Mouse (Mus musculus) spleen, postnatal 10 days (tissue): ENCODE measurements around the gene Hipk4.
"Not testable (repeated sequence)": the region's sequence is repeated elsewhere in the genome, so short reads cannot be mapped to it uniquely, and the experiment has no call there.

Experiments used
- DNase-seq, 2 experiments: peaks; one replicate each; pipeline ENCODE4 v3.0.0; 2021 to 2022; ENCODE audit warnings: low spot score in 2 of 2

Hipk4 gene

GRCm38 (mm10) chr7:27494659-27495367 lies 28.3 kb upstream of the Hipk4 start:
- not testable (repeated sequence) for DNase-seq

- no peak for DNase-seq
Measured at GRCm38 (mm10) chr7:27499036-27499435, 24.0 kb upstream of the Hipk4 start, which contains the start of gene Prx. TSS of gene Prx (plus strand) at chr7:27499324.

GRCm38 (mm10) chr7:27501620-27502019 lies 21.4 kb upstream of the Hipk4 start:
- no peak for DNase-seq

- DNase-seq: no peak
Measured at GRCm38 (mm10) chr7:27506765-27507370, 16.2 kb upstream of the Hipk4 start.

GRCm38 (mm10) chr7:27507711-27508647 lies 15.1 kb upstream of the Hipk4 start:
- peak; percentile 99 to 100 for DNase-seq

GRCm38 (mm10) chr7:27508648-27509005 lies 14.4 kb upstream of the Hipk4 start:
- DNase-seq: peak; percentile 56 to 85

GRCm38 (mm10) chr7:27510809-27511208 lies 12.3 kb upstream of the Hipk4 start:
- no peak for DNase-seq

GRCm38 (mm10) chr7:27514961-27515360 lies 8.1 kb upstream of the Hipk4 start:
- no peak for DNase-seq

- no peak for DNase-seq
Measured at GRCm38 (mm10) chr7:27518314-27518713, 4.8 kb upstream of the Hipk4 start.

GRCm38 (mm10) chr7:27520104-27520503 lies 3.0 kb upstream of the Hipk4 start:
- no peak for DNase-seq

GRCm38 (mm10) chr7:27520599-27520998 lies 2.5 kb upstream of the Hipk4 start:
- no peak for DNase-seq

GRCm38 (mm10) chr7:27523805-27524204 lies 738 bp downstream of the Hipk4 start:
- DNase-seq: no peak

- peak; percentile 68 to 90 for DNase-seq
Measured at GRCm38 (mm10) chr7:27526039-27526827, 3.2 kb downstream of the Hipk4 start.

- DNase-seq: peak in 1 of 2 experiments; percentile 14
Measured at GRCm38 (mm10) chr7:27529070-27529469, 6.0 kb downstream of the Hipk4 start.

GRCm38 (mm10) chr7:27530937-27531336 lies 7.9 kb downstream of the Hipk4 start:
- DNase-seq: peak in 1 of 2 experiments; percentile 17

GRCm38 (mm10) chr7:27531707-27532106 lies 8.6 kb downstream of the Hipk4 start:
- DNase-seq: no peak

- DNase-seq: no peak
Measured at GRCm38 (mm10) chr7:27532480-27533050, 9.5 kb downstream of the Hipk4 start.

- DNase-seq: peak in 1 of 2 experiments; percentile 76
Measured at GRCm38 (mm10) chr7:27535386-27535785, 12.3 kb downstream of the Hipk4 start.

GRCm38 (mm10) chr7:27536618-27537017 lies 13.6 kb downstream of the Hipk4 start:
- DNase-seq: peak in 1 of 2 experiments; percentile 14

GRCm38 (mm10) chr7:27537998-27538397 lies 14.9 kb downstream of the Hipk4 start:
- DNase-seq: no peak

- no peak for DNase-seq
Measured at GRCm38 (mm10) chr7:27538797-27539196, 15.7 kb downstream of the Hipk4 start.
